Mouse (Mus musculus): Measurements from ENCODE around the gene Pawr.

Pawr gene

DNA sequence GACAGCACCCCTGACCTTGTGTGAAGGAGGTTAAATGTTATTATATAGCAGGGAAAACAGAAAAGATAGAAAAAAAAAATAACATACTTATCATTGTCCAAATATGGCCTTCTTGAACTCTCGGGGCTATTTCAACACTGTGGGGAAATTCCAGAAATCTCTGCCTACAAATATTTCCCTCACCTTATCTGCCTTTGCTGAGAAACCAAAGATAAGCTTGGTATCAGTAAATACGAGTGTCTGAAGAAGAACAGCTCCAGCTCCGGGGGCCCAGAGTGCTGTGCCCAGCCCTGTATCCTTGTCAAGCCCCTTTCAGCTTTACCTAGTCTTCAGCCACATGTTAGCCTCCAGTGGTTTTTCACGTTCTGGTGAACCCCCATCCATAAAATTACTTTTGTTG is 113.2 kb downstream of the Pawr start:
- no peak for DNase-seq

DNA sequence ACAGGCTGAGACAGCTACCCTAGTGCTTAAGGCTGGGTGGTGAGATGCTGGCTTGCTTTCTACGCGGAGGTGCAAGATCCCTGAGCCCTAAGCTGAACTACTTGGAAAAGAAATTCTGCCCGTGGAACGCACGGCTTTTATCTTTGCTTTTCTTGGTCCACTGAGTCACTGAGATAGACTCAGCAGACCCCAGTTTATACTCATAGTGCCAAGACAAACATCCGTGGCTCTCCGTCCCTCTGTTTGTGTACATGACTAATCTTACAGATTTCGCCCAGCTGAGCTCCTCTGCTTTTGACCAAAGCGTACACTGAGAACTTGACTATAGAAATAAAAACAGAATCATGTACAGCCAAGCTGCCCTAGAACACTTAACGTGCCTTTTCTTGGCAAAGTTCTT is 113.7 kb downstream of the Pawr start:
- no peak for DNase-seq

DNA sequence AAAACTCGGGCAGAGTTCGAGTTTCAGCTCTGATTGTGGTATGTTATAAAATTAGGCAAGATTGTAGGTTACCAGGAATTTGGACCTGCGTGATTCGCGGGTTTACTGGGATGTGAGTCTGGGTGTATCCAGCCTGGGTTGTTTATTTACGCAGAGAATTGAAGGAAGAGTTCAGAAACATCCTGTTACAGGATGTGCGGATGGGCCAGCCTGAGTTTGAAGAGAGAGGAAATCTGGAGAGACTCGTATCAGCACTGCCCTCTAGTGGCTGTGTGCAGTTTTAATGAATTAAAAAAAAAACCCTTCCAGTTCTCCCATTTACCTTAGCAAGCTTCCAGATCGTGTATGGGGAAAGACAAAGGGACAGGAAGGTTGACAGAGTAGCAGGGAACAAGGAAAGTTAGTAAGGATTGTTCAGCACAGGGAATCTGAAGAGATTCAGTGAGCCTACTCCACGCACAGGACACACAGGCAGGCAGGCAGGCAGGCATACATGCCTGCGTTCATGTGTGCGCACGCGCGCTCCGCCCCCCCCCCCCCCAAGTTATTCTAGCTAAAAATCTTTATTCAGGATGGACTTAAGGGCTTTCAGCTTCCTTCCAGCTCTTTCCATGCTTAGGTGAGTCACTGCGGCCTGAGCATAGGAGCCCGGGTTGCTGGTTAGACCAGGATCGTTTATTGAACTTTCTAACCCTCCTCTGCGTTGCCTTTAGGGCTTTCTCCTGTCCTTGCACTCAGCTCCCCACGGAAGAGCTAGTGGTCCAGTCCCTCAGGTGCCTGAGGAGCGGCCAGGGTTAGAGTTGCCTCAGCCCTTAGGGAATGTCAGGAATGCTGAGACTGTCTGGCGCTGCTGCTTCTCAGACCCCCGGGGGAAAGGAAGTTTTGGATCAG is 114.4 kb downstream of the Pawr start:
- DNase-seq = no peak

DNA sequence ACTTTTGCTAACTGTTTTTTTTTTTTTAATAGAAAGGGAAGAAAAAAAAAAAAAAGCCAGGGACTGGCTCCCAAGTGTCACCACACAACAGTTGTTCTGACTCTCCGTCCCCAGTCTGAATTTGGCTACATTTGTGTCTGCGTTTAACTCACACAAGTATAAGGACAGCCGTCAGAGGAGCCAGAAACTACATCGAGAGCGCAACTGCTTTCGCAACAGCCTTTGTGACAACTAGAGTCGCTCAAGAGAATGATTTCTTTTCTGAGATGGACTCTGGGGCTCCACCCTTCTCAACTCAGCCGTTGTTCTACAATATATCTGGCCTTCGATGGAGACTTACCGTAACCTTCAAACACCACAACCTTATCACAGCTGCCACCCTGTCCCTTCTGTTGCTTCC is 115.3 kb downstream of the Pawr start:
- DNase-seq = no peak

DNA sequence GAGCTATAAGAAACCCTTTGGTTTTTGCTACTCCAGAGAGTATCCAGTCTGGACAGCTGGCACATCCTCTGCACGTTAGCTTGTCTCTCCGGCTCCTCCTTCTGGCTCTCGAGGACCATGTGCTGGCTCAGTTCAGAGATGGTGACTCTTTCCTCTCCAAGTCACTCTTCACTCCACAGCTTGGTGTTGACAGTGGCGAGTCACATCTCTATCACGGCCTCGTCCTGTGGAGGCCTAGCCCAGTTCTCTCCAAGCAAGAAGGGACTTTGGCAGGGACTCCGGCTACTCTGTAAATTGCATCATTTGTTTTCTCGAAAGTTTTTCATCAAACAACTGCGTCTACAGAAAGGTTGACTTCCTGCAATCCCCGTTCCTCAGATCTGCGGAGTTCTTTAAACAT is 116.5 kb downstream of the Pawr start:
- no peak for DNase-seq

DNA sequence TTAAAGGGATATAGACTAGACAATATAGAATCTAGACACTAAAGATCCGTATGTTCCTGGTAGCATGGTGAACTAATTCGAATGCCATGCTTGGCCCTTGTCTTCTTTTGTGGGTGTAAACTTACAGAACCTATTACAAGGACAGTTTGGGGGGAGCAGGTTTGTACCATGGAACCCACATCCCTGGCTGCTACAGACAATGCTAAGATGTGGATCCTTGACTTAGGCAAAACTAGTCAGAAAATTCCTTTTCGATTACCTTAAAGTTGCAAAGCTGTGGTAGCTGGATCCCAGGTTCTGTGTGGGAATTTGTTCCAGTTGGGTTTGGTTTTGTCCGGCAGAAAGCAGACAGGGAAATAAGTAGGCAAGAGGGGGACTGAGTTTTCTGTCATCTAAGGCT is 118.5 kb downstream of the Pawr start:
- DNase-seq = no peak

DNA sequence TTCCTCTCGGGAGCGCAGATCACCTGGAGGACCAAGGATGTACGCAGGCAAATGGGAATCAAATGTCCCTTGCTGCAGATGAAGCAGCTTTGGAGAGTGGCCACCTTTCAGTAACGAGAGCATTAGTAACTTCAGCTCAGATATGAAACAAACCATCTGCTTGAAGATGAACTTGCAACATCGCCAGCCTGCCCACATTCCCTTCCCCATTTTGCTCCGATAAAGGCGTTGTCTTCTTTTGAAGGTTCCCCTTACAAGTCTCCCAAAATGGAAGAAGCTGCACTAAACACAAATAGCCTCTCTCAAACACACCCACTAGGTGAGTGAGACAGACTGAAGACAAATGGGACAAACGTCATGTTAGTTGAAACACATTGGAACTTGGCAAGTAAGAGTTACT is 119.6 kb downstream of the Pawr start:
- DNase-seq = no peak

DNA sequence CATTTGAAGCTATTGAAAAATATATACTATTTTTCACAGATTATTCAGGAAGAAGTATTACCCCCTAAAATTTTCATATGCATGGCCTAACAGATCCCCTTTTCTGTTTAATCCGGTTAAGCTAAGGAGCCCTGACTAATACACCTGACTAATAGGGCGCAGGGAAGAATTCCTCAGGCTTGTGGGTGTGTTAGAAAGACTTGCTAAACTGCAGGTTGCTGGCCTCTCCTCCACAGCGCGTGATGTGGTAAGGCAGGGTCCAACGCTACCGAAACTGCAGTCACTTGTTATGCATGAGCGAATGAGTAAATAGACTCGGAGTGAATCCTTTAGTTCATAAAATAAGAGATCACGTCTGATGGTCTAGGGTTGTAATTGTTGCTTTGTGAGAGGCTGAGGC is 120.5 kb downstream of the Pawr start:
- DNase-seq = no peak

DNA sequence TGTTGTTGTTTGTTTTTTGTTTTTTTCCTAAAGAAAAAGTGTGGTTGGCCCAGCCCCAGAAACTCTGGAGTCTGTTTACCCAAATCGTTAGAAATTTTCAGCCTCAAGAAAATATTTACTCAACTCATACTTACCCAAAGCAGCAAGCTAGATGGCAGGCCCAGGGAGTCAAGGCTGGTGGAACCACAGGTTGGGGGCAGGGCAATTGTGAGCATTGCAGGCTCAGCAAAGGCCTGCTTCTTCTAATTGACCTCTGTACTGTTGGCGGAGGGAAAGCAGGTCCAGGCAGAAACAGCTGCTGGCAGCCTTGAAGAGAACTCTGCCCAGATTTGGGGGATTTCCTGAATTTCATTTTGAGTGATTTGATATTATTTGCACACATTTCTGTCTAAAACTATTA is 121.6 kb downstream of the Pawr start:
- DNase-seq = no peak

DNA sequence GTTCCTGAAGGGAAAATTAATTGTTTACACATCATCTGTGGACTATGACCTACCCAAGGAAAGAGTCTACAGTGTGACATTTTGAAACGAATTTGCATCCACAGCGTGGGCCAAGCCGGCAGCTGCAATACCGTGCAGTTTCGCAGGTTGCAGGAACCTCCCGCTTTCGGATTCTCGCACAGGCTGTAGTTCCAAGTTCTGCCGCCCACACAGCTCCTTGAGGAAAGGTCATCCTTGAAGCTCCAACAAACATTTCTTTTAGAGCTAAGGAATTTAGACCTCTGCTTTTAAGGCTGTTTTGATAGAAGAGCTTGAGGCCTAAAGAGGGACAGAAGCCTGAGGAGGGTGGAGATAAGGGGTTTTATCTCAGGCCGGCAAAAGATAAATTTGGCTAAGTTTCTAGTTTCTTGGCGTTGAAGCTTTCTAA is 122.8 kb downstream of the Pawr start:
- peak; percentile 48 for DNase-seq

DNA sequence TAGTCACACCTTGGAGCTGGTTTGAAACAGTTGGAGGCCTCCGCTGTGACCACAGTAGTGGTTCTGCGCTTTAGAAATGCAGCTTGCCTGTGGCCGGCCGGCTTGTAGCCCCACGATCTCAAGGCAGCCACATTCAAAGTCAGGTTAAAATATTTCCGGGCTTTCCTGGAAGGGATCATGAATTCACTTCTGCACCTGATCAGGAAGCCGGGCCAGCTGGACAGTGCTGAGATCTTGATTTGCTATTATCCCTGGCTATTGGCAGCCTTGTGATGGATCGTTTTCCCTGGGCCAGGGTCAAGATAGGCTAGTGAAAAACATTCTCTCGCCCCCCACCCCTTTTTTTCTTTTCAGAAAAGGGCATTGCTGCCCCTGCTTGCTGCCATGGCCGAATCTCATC is 123.3 kb downstream of the Pawr start:
- no peak for DNase-seq

DNA sequence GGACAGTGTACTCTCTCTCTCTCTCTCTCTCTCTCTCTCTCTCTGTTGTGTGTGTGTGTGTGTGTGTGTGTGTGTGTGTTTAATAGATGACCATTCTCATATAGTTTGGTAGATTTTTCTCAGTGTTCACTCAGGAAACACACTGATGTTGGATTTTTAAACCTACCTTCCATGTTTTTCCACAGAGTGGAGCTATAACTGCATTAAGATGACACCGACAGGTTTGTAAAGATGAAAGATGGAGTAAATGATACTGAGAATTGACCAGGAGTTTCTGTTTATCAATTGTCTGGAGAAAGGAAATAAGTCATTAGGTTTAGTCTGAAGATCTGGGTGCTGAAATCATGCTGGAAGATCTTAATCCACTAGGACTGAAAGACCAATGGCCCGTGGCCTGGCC is 124.0 kb downstream of the Pawr start:
- no peak for DNase-seq

DNA sequence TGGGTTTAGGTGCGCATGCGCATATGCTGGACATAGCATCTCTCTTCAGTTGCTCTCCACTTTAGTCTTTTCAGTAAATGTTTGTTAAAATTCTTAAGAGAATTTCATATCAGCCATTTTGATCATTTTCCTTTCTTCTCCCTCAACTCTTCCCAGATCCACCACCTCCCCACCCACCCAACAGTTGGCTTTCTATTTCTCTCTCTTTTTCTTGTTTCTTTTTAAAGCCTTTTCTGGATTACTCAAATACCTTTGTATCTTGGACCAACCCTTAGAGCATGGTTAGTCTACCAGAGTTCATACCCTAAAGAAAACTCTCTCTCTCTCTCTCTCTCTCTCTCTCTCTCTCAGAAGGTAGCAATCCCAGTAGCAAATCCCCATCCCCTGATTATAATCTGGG is 125.1 kb downstream of the Pawr start:
- no peak for DNase-seq

DNA sequence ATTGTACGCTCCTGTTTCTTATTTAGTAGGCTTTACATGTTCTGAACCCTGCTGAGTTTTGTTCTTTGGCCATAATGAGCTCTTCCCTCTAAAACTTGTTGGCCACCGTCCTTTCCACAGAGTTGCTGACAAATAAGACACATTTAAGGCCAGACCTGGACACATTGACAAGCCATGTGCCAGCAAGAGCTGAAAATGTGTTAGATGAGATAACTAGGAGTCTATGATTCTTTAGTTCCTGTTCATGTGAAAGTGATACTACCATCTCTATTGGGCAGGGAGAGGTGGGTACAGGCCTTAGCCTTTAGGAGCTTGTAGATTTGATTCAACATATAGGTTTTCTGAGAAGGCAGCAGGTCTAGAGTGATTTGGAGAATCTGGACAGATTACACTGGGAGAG is 129.9 kb downstream of the Pawr start:
- no peak for DNase-seq

Measured in layer of hippocampus, adult 9-11 months (tissue).